Mouse (Mus musculus) C2C12 (cell line): ENCODE results near the gene Plekhm2.

Experiments used
- CTCF ChIP-seq: IDR thresholded peaks from one replicate; pipeline ENCODE4 v1.5.1; 2011; ENCODE audit not compliant: control insufficient read depth, insufficient read depth, insufficient read length
- FOSL1 ChIP-seq: IDR thresholded peaks from one replicate; pipeline ENCODE4 v1.8.0; 2011; ENCODE audit warnings: mild to moderate bottlenecking, low read length; ENCODE audit not compliant: poor library complexity, insufficient read depth, severe bottlenecking
- MAX ChIP-seq: IDR thresholded peaks from one replicate; pipeline ENCODE4 v1.6.1; 2011; ENCODE audit warnings: mild to moderate bottlenecking, control low read depth
- MYOD1 ChIP-seq: IDR thresholded peaks from one replicate; pipeline ENCODE4 v1.6.1; 2011; ENCODE audit warnings: low read depth; ENCODE audit not compliant: control insufficient read depth, insufficient read length
- MYOG ChIP-seq: IDR thresholded peaks from one replicate; pipeline ENCODE4 v1.6.1; 2011; ENCODE audit not compliant: control insufficient read depth, insufficient read length; ENCODE audit errors: extremely low read depth
- USF1 ChIP-seq: IDR thresholded peaks from one replicate; pipeline ENCODE4 v1.6.1; 2011; ENCODE audit warnings: low read depth, mild to moderate bottlenecking, control low read depth, moderate library complexity

GRCm38 (mm10) chr4:141609538-141609937 is 55.2 kb downstream of the Plekhm2 start:
- TF ChIP-seq MAX (no peak), CTCF (no peak), MYOG (no peak), USF1 (no peak), MYOD1 (no peak), FOSL1 (no peak)
